Mouse (Mus musculus) heart, adult 11 months (tissue): ENCODE measurements around the gene Lrrc15.

Experiments
- DNase-seq: peaks from one replicate; pipeline ENCODE4 v3.0.0; 2022

Gene Lrrc15

DNA sequence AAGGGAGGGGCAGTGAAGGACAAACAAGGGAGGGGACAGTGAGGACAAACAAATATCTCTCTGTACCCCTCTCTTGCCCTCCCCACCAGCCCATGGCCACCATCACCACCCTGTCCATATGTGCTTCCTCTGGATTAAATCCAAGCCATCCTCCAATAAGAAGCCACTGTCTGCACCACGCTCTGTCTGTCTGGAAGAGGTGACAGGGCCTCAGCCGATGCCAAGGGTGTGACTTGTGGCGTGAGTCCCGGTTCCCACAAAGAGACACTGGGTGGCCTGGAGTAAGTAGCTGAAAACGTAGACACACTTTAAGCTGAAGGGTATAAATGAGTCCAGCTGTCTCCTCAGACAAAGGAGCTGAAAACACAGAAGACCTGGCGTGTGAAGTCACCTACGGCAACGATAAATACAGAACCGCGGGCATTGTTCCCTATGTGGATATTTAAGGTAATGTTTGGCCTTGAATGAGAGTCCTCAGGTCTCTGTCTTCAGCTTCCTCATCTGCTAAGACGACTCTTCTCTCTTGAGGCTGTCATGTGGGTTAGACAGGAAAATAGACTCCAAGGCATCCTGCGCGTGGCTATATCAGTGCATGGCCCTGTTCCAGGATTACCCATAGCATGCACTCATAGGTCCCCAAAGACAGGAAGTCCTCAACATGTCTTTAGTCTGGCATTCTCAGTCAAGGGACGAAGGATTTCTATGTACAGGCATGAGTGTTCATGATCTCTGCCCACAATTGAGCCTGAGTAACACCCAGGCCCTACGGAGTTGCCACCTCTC lies 7.3 kb downstream of the Lrrc15 start:
- no peak for DNase-seq

- DNase-seq: no peak
Measured at GRCm38 (mm10) chr16:30273065-30273464, 10.0 kb downstream of the Lrrc15 start.

DNA sequence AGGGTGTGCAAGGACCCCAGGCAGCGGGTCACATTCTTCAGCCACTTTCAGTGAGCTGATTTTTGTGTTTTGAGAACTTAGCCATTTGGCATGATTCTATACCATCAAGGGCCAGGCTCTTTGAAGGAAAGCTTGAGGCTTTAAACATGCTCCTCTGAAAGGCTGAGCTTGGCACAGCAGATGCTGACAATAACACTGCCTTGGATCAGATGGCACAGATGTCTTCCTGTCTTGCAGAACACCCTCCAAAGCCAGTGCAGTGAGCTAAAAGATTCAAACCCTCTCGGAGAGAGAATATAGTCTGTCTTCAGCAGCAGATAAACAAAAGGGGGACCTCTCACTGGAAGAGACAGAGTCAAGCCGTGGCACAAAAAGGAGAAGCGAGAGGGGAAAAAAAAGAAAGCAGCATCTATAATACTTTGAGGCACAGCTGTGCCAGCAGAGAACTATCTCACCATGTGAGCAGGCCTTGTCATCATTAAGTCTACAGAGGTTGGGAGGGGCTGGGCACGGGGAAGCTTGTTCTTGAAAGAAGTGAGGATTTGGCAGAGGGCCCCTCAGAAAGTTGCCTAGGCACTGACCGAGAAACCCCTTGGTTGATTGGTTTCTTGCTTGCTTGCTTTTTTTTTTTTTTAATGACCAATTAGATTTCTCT lies 11.0 kb downstream of the Lrrc15 start:
- DNase-seq: no peak

DNA sequence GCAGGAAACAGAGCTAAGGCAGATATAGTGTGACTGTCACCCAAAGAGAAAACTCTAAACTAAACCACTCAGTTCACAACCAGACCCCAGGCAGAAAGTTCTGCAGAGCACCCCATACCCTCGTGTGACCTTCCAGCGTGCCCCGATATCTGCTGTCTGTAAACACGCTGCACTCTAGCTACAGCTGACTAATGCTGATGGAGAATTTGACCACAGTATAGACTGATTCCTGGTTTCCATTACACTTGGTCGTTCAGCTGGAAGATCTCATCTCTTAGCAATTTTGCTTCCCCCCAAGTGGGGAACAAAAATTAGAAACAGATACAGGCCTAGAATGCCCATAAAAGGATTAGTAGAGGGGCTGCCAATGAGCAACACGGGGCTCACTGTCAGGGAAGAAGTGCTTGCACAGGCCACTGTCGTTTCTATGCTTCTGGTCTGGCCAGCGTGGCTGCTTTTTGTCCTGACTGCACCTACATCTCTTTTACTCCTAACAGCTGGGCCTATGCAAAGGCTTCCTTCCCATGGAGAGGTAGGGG lies 11.8 kb downstream of the Lrrc15 start:
- no peak for DNase-seq

- DNase-seq: no peak
Measured at GRCm38 (mm10) chr16:30267359-30267758, 15.7 kb downstream of the Lrrc15 start, which contains the start of gene Cpn2. TSS of gene Cpn2 (minus strand) at chr16:30267499.

DNA sequence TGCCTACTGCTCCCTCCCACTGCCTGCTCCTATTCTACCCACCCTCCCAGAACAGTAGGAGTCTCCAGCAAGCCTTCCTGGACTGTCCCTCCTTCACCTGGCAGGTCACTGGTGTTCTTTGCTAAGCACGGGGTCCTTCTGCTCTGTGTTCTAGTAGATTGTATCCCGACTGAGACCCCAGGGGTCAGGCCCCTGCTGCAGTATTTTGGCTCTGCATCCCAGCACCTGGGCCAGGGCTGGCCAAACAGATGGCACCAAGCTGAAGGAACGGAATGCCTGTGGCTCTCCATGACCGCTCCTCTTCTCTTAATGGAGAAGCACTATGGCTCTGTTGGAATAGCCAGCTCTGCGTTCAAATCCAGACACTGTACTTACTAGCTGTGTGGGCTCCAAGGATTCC lies 16.5 kb downstream of the Lrrc15 start:
- DNase-seq: no peak

GRCm38 (mm10) chr16:30265611-30266010 lies 17.4 kb downstream of the Lrrc15 start:
- no peak for DNase-seq

DNA sequence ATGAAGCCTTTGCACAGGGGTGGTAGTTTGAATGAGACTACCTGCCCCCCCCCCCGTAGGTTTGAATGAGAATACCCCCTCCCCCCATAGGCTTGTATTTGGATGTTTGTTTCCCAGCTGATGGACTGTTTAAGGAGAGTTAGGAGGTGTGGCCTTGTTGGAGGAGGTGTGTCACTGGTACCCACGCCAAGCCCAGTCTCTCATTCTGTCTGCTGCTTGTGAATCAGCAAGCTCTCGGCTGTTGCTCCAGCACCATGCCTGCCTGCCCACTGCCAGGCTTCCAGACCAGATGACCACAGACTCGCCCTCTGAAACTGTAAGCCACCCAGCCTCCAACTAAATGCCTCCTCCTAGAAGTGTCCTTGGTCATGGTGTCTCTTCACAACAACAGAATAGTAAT lies 19.9 kb downstream of the Lrrc15 start:
- no peak for DNase-seq

GRCm38 (mm10) chr16:30262664-30263063 lies 20.4 kb downstream of the Lrrc15 start:
- DNase-seq: no peak

DNA sequence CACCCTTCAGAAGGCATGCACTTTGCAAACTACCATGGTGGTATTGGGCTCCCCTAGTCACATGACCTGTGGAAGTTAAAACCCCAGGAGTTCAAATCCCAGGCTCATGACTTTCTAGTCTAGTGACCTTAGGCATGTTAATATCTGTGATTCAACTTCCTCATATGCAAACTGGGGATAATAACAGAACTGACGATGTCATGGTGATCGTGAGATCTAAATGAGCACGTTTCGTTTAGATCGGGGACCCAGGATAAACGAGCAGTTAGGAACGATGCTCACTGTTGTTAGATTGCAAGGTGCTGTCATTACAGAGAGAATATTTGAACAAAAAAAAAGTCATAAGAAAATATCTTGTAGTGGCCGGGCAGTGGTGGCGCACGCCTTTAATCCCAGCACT lies 20.9 kb downstream of the Lrrc15 start:
- DNase-seq: no peak

DNA sequence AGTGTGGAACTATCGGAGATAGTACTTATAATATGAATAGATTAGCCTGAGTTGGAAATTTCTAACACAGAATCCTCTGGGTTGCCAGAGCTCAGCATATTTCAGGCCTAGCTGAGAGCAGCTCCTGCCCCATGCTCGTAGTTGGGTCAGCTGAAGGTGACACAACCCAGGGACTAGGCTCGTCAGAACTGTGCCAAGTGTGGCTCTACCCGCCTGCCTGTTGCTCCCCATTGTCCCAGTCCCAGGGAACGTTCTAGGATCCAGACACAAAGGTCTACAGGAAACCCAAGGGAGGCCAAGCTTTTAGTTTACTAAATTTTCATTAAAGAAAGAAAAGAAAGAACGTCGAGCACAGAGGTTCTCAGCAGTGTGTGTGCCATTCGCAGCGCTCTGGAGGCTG lies 21.7 kb downstream of the Lrrc15 start:
- no peak for DNase-seq

DNA sequence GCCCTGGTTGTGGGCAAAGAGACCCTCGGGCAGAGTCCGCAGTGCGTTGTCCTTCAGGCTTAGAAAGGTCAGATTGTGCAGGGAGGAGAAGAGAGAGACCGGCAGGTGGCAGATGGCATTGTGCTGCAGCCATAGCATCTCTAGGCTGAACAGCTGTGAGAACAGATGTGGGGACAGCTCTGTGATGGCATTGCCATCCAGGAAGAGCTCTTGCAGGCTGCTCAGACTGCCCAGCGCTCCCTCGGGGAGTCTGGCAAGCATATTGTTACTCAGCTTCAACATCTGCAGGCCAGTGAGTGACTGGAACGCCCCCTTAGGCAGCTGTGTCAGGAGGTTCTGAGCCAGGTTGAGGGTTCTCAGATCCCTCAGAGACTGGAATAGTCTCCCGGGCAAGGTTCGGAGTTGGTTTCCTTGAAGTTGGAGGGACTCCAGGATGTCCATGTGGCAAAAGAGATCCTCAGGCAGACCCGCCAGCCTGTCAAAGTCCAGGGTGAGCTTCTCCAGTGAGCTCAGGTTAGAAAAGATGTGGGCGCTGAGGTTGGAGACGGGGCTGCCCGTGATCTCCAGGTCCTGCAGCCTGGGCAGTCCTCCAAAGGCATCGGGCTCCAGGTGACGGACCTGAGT lies 22.9 kb downstream of the Lrrc15 start:
- no peak for DNase-seq

DNA sequence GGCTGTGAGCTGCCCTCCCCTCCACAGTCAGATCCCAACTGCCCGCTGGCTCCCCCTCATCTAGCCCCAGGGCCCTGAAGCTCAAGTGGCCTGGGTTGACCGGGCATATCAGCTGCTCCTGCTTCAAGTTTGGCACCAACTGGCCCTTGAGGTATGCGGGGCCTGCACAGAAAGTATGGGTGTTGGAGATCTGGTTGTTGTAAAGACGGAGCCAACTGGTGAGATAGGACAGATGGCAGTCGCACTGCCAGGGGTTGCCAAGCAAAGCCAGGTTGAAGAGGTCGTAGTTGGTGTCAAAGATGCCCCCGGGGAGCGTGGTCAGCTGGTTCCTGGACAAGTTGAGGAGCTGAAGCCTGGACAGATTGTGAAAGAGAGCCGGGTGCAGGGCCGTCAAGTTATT lies 23.6 kb downstream of the Lrrc15 start:
- DNase-seq: peak; percentile 98

DNA sequence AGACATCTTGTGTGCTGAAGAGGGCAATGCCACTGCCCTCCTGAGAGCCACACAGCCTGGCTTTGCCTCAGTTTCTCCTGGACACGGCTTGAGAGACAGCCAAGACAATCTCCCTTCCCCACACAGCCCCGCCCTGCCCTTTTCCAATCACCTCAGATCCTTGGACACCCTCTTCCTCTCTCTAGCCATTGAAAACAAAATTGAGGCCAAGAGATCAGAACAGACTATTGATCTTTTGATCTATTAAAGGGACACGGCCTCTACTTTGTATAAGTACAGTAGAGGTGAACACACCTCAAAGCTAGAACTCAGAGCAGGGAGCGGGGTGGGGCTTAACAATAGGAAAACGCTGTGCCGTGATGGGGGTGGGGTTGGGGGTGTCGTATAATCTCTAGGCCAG lies 24.6 kb downstream of the Lrrc15 start:
- DNase-seq: no peak

GRCm38 (mm10) chr16:30257718-30258117 lies 25.3 kb downstream of the Lrrc15 start:
- DNase-seq: peak; percentile 87

DNA sequence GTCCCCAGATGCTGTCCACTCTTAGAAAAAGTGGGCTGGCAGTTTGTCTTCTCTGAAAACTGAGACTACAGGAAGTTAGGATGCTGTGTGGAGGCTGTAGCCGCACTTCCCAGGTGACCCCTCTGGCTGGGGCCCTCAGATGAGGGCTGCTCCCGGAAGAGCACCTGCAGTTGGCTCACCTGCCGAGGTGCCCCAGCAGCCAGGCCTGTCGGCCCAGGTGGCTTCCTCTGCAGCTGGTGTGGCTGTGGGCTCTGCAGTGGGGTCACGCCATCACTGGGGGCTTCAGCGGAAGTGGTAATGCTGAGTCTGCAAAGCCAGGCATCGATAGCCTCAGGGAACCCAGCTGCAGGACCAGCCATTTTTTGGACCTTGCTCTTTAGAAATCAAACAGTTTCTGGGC lies 28.0 kb downstream of the Lrrc15 start:
- no peak for DNase-seq

- no peak for DNase-seq
Measured at GRCm38 (mm10) chr16:30253900-30254299, 29.2 kb downstream of the Lrrc15 start.

DNA sequence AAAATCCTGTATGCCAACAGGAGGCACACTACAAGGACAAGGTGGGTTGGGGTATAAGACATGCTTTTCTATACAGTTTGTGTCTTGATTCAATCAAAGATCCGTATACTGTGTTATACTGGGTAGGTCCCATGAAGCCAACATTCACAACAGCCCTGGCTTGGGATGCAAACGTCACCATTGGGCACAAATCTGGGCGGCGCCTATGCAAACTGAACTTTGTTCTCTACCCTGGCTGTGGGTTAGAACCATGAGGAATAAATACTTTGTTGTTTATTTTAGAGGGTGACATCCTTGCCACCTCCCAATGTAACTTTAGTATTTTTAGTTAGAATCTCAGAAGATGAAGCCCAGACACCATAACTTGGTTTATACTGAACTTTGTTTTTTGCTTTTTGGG lies 29.7 kb downstream of the Lrrc15 start:
- DNase-seq: no peak

GRCm38 (mm10) chr16:30252003-30252418 lies 31.0 kb downstream of the Lrrc15 start:
- peak; percentile 97 for DNase-seq

DNA sequence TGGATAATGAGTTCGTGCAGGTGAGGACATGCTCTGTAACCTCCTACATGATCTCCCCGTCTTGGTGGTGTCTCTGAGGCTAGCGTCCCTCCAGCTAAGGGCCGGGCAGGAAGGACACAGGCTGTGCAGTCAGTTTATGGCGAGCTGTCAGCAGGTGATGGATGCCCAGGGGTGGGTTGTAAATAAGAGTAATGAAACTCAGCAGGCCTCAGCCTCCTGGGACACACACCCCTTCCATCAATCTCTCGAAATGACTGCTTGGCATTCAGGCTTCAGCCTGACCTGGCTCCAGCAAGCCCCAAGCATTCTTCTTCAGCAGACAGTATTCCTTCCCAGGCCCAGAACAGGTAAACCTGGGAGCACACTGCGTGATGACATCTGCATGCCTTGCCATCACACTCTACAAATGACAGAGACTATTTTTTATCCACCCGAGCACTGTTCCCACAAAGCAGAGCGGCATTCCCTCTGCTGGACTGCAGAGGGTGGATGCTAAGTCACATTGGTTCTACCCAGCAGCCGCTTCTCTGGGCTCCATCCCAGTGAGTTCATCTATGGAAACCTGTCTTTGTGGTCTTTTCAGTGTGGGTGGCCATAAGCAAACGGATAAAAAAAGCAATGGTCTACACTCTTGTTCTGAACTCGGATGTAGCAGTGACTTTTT lies 38.9 kb downstream of the Lrrc15 start:
- no peak for DNase-seq

- no peak for DNase-seq
Measured at GRCm38 (mm10) chr16:30241623-30242022, 41.4 kb downstream of the Lrrc15 start.

- DNase-seq: no peak
Measured at GRCm38 (mm10) chr16:30238791-30239190, 44.3 kb downstream of the Lrrc15 start.

DNA sequence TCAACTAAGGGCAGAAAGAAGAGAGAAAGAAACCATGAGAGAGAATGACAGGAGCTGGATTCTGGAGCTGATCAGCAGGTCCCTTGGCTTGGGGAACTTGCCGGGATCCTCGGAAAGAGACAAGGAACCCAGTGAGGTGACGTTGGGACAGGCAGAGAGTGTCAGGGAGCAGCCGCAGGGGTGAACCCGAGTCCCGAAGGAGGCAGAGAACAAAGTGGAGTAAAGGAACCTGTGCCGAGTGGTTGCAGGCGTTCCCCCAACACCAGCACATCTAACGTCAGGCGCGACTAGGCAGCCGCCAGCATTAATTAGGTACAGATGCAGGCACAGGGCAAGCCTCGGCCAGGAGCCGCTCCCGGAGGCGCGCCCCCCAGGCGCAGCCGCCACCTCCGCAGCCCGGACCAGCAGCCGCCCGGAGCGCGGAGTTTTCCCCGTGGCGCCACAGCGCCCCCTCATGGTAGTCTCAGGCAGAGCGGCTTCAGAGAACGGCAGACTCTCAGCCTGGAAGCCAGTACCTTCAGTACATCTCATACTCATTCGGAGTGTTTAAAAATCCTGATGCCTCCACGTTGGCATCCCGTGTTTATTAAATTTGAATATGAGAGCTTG lies 46.9 kb downstream of the Lrrc15 start:
- peak; percentile 96 for DNase-seq
